Mouse (Mus musculus) embryonic facial prominence, embryonic 13.5 days (tissue): ENCODE data around the gene Cfap157. TPM values are rescaled to one million over a fixed set of nuclear protein-coding genes. Genes with fewer than 3 reads are reported as not detected.

Experiments
- ATAC-seq: fragments of 200-750 bp; cut with Nextera tagmentation; 2 replicates; pipeline ENCODE4 v1.8.0; 2017; ENCODE audit warnings: low read depth; ENCODE audit not compliant: insufficient number of reproducible peaks, insufficient read depth, low FRiP score, low TSS enrichment
- H3K27ac ChIP-seq: fragments of 300-500 bp; sonication (generic); 2 replicates; pipeline ENCODE4 v1.5.1; 2015; ENCODE audit warnings: moderate library complexity, mild to moderate bottlenecking, inconsistent platforms
- H3K27me3 ChIP-seq: fragments of 300-500 bp; sonication (generic); 2 replicates; pipeline ENCODE4 v1.6.1; 2015; ENCODE audit warnings: mild to moderate bottlenecking, inconsistent platforms
- H3K36me3 ChIP-seq: fragments of 300-500 bp; sonication (generic); 2 replicates; pipeline ENCODE4 v1.6.1; 2015; ENCODE audit warnings: mild to moderate bottlenecking, inconsistent platforms
- H3K4me1 ChIP-seq: fragments of 300-500 bp; sonication (generic); 2 replicates; pipeline ENCODE4 v1.6.1; 2015; ENCODE audit warnings: inconsistent platforms
- H3K4me2 ChIP-seq: fragments of 300-500 bp; sonication (generic); 2 replicates; pipeline ENCODE4 v1.6.1; 2015; ENCODE audit warnings: moderate library complexity, mild to moderate bottlenecking, inconsistent platforms
- H3K4me3 ChIP-seq: fragments of 300-500 bp; sonication (generic); 2 replicates; pipeline ENCODE4 v1.5.1; 2015; ENCODE audit warnings: mild to moderate bottlenecking, inconsistent platforms
- H3K9ac ChIP-seq: fragments of 300-500 bp; sonication (generic); 2 replicates; pipeline ENCODE4 v1.6.1; 2015; ENCODE audit warnings: mild to moderate bottlenecking, inconsistent platforms
- H3K9me3 ChIP-seq: fragments of 300-500 bp; sonication (generic); 2 replicates; pipeline ENCODE4 v1.6.1; 2016; ENCODE audit warnings: inconsistent platforms
- WGBS: fragments of 180-500 bp; shearing (Covaris S2); methylation state at CpG from one replicate; pipeline ENCODE4 v1.1.7; 2015; ENCODE audit warnings: mixed read lengths; 5-methylcytosine and 5-hydroxymethylcytosine counted together
- polyA plus RNA-seq: library from polyadenylated mRNA; unstranded; fragments of >200 nt; fragmentation: Nextera tagmentation; extraction: Ambion mirVana; gene quantifications from 2 replicates; pipeline ENCODE4 v1.2.1, GENCODE M21; 2015

Cfap157 gene
- polyA plus RNA-seq, 1 experiment from 2014 or later, result 0.87 TPM

DNA sequence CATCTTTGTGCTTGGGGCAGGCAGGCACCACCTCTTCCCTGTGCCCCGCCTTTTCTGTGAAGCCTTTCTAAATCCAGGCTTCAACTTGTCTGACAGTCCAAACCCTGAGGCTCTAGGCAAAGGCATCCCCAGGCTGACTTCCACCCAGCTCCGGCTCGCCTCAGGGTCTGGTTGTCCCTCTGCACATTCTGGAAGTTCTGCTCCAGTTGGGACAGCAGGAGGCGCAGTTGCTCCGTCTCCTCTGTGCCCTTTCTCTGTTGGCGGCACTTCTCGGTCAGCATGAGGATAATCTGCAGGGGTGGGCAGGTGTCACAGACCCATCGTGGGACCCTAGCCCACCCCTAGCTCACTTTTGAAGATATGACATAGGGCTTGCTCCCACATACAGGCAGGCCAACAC is 5.1 kb downstream of the Cfap157 start:
- no peak overlapping the region for H3K9ac ChIP-seq
- 19% methylated on average over 8 of the region's 8 CpGs for WGBS

DNA sequence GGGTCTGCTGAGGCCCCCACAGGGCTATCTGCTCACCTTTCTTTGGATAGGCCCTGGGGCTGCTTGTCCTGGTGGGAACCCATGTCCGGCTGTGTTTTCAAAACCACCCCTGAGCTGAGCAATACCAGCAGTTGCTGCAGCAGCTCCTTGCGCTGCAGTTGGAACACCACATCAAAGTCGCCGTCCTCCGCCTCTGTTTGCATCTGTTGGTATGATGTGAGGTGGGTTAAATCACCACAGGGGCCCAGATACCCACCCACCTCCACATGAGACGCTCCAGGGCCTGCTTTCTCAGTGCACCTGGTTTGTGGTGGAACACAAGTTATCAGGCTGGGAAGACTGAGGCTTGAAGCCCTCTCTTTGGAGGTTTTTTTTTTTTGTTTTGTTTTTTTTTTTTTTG is 6.1 kb downstream of the Cfap157 start:
- Histone ChIP-seq H3K9ac (no peak overlapping the region), H3K27me3 (peaks cover 6% of the 10 kb centered on the region; the same call in 1 of the 2 replicates), H3K4me1 (peaks cover 13% of the 10 kb centered on the region), H3K4me3 (no peak overlapping the region), H3K4me2 (no peak overlapping the region), H3K36me3 (no peaks in the 10 kb centered on the region), H3K27ac (no peak overlapping the region), H3K9me3 (no peaks in the 10 kb centered on the region)
- no peak for ATAC-seq
- 87% methylated on average over 6 of the region's 6 CpGs for WGBS

More for the DNA sequence above, 5.1 kb downstream of the Cfap157 start:
- H3K4me2 ChIP-seq, result no peak overlapping the region
- no peaks in the 10 kb centered on the region for H3K36me3 ChIP-seq
- ATAC-seq, result no peak
- no peak overlapping the region for H3K27ac ChIP-seq
- no peak overlapping the region for H3K4me3 ChIP-seq
- H3K9me3 ChIP-seq, result no peaks in the 10 kb centered on the region
- peaks cover 6% of the 10 kb centered on the region; the same call in 1 of the 2 replicates for H3K27me3 ChIP-seq
- peaks cover 16% of the 10 kb centered on the region for H3K4me1 ChIP-seq

DNA sequence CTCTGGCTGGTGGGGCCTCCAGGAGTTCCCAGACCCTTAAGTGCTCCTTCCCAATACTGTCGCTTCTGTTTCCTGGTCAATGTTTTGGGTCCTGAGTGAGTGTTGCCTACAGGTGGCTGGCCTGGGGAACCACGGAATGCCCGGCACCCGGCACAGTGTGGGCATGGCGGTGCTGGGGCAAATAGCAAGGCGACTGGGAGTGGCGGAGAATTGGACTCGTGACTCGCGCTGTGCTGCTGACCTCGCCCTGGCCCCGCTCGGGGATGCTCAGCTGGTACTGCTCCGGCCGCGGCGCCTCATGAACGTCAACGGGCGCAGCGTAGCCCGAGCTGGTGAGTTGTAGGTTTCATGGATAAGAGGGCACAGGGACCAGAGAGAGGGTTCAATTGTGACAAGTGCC is 8.0 kb downstream of the Cfap157 start:
- Histone ChIP-seq H3K36me3 (no peaks in the 10 kb centered on the region), H3K9ac (peak overlapping the region; percentile 68), H3K27me3 (peaks cover 6% of the 10 kb centered on the region; the same call in 1 of the 2 replicates), H3K4me1 (peaks cover 13% of the 10 kb centered on the region), H3K27ac (no peak overlapping the region), H3K4me2 (peak overlapping the region; percentile 82), H3K4me3 (peak overlapping the region; percentile 61), H3K9me3 (no peaks in the 10 kb centered on the region)
- 16% methylated on average over 22 of the region's 22 CpGs for WGBS
- ATAC-seq, result no peak

DNA sequence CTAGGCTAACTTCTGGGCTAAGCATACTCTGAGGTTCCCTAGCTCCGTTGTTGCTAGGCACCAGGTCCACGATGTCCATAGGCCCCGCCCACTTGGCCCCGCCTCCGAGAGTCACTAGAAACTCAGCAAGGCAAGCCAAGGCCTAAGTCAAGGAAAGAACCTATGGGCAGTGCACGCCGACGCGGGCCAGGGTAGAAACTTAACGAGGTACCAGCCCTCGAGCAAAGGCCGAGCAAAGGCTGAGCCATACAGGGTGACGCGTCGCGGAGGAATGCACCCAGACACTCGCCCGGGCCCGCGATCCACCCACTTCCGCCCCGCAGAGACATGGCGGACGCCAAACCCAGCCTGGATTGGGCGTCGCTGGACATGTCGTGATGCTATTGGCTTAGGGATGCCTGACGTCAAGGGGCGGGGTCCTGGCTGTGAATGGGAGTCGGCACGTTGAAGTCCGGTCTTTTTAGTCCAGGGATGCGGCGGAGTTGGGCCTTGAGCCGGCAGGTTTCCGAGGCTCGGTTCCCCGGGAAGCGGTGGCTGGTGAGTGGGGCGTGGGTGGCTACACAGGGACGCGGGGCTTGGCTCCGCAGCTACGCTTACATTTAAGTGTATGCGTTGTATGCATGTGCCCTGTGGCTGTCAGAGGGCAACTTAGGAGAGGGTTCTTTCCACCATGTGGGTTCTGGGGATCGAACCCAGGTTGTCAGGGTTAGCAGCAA is 8.7 kb downstream of the Cfap157 start, which contains the start of the genes Ttc16 and Ptrh1:
Gene Ttc16 (minus strand): TSS at position 275 of the 716 bp plus-strand sequence.
Gene Ptrh1 (plus strand): TSS at position 428 of the 716 bp plus-strand sequence.
- H3K9me3 ChIP-seq, result no peaks in the 10 kb centered on the region
- WGBS, result under 1% methylated on average over 46 of the region's 46 CpGs
- peak within 1 kb of the TSS; percentile 64; the same call in 1 of the 2 replicates for H3K27ac ChIP-seq
- peaks cover 13% of the 10 kb centered on the region for H3K4me1 ChIP-seq
- peaks cover 6% of the 10 kb centered on the region; the same call in 1 of the 2 replicates for H3K27me3 ChIP-seq
- H3K4me2 ChIP-seq, result peak within 1 kb of the TSS; percentile 82
- peak within 1 kb of the TSS; percentile 68 for H3K9ac ChIP-seq
- peak within 1 kb of the TSS; percentile 61 for H3K4me3 ChIP-seq
- peak; percentile 90 for ATAC-seq
- H3K36me3 ChIP-seq, result no peaks in the 10 kb centered on the region

DNA sequence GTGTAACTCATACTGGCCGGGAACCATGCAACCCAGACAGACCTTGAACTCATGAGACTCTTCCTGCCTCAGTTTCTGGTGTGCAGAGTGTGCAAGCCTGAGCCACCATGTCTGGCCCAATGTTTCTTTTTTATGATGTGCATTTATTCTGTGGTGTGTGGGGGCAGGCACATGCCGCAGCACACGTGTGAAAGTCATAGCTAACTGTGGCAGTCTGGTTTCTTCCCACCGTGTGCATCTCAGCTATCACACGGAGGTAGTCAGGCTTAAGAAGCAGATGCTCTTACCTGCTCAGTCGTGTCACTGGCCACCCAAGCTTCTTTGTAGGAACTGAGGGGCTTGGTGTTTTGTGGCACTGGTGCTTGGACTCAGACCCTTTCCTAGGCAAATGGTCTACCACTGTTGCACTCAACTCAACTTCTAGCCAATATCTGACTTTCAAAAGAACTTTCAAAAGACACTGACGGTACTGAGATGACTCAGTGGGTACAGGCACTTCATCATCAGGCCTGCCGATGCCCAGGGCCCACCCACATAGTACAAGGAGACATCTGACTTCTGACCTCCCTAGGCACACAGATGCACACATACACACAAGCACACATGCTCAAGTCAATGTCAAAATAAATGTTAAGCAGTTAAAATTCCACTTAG is 11.5 kb downstream of the Cfap157 start:
- Histone ChIP-seq H3K27me3 (peaks cover 6% of the 10 kb centered on the region; the same call in 1 of the 2 replicates), H3K27ac (no peak overlapping the region), H3K4me2 (no peak overlapping the region), H3K36me3 (no peaks in the 10 kb centered on the region), H3K9me3 (no peaks in the 10 kb centered on the region), H3K9ac (no peak overlapping the region), H3K4me3 (no peak overlapping the region), H3K4me1 (peaks cover 13% of the 10 kb centered on the region)
- no peak for ATAC-seq
- WGBS, result 73% methylated on average over 8 of the region's 8 CpGs

DNA sequence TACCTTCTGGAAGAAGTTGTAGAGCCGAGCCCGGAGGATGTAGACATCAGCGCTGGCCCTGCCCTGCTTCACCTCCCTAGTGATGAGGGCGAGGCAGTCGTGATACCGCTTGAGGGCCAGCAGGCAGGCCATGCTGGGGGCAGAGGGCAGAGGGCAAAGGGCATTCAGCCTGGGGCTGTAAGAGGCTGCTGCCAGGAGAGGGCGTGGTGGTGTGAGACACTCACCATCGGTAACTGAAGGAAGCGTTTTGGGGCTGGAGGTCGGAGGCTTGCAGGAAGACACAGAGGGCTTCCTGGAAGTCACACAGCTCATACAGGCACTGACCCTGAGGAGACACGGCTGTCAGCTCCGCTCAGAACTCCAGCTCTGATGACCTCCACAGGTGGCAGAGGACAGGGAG is 12.3 kb downstream of the Cfap157 start:
- H3K9me3 ChIP-seq, result no peaks in the 10 kb centered on the region
- H3K36me3 ChIP-seq, result no peaks in the 10 kb centered on the region
- no peak for ATAC-seq
- H3K9ac ChIP-seq, result no peak overlapping the region
- no peak overlapping the region for H3K27ac ChIP-seq
- no peak overlapping the region for H3K4me2 ChIP-seq
- H3K4me1 ChIP-seq, result peaks cover 13% of the 10 kb centered on the region
- 11% methylated on average over 12 of the region's 12 CpGs for WGBS
- H3K27me3 ChIP-seq, result peaks cover 6% of the 10 kb centered on the region; the same call in 1 of the 2 replicates
- H3K4me3 ChIP-seq, result no peak overlapping the region

DNA sequence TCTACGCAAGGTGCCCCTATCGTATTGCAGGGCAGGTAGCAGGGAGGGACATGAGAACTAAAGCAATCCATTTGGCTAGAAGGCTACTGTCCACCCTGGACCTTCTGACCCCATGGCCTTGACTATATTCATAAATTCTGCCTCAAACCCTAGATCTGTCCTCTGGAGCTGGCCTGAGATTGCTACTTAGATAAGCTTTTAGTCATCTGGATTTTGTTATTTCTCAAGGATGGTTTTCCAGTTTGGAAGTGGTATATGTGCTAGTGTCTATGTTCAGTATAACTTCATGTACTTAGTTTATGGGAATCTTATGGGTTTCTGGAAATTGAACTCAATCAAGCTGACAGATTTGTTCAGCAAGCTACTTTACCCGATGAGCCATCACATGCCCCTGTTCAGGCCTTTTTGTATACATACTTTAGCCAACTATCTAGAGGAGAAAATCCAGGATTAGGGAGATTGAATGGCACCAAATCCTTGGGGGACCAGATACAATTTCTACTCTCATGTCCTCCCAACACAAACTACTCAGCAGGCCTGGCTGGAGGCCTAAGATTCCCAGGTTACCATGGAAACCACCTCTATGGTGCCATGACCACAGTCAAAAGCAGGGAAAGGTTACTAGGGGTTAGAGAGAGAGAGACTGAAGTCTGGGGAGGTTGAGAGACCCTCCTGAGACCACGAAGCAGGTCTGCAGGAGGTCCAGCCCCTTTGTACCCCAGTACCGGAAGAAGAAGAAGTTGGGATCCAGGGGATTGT is 14.7 kb downstream of the Cfap157 start:
- ATAC-seq, result no peak
- Histone ChIP-seq H3K4me2 (no peak overlapping the region), H3K9me3 (no peaks in the 10 kb centered on the region), H3K27ac (no peak overlapping the region), H3K36me3 (no peaks in the 10 kb centered on the region), H3K4me3 (no peak overlapping the region), H3K9ac (no peak overlapping the region), H3K4me1 (no peaks in the 10 kb centered on the region), H3K27me3 (no peaks in the 10 kb centered on the region)
- WGBS, result 74% methylated on average over 5 of the region's 5 CpGs

DNA sequence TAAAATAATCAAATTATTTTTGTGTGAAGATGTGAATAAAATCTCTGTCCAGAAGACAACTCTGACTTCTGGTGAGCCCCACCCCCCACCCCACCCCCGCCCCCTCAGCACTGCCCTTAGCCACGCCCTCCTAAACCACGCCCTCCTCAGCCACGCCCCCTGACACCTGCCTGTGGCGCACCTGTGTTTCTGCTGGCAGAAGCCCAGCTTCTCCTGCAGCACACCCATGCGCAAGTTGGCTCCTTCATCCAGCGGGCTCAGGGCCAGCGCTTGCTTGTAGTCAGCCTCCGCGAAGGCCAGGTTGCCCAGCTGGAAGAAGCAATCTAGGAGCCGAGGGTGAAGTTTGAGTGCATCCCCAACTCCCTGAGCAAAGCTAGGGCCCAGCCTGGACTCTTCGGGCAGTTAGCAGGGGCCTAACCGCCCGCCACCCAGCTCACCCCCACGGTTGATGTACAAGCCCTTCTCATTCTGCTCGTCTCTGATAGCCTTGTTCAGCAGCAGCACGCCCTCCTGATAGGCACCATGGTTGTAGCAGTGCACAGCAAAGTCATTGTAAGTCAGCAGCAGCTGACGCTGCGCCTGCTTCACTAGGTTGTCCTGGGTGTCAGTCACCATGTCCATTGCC is 15.5 kb downstream of the Cfap157 start:
- no peak overlapping the region for H3K4me3 ChIP-seq
- no peaks in the 10 kb centered on the region for H3K9me3 ChIP-seq
- H3K27ac ChIP-seq, result no peak overlapping the region
- 48% methylated on average over 19 of the region's 19 CpGs for WGBS
- no peaks in the 10 kb centered on the region for H3K36me3 ChIP-seq
- H3K9ac ChIP-seq, result no peak overlapping the region
- H3K27me3 ChIP-seq, result no peaks in the 10 kb centered on the region
- no peaks in the 10 kb centered on the region for H3K4me1 ChIP-seq
- H3K4me2 ChIP-seq, result no peak overlapping the region
- no peak for ATAC-seq

DNA sequence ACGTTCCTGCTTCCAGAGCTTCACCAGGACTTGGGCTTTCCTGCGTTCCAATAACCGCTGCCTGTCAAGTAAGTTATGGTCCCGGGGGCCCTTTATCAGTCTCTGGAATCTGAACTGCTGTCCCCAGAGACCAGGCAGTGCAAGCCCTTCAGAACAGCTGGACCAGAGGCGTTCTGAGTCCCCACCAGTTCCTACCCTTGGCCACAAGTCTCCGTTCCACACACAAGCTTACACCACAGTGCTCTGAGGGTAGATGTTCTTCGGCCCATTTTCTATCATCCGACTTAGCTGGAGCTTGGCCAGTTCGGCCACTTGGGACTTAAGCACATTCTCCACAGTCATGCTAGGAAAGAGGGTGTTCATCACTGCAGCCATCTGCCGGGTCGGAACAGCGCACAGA is 17.0 kb downstream of the Cfap157 start:
- 63% methylated on average over 12 of the region's 12 CpGs for WGBS
- H3K9ac ChIP-seq, result 0 out of 2 replicates have a peak overlapping the region, but pooled peaks have one; percentile 12
- no peak overlapping the region for H3K4me3 ChIP-seq
- H3K4me2 ChIP-seq, result no peak overlapping the region
- no peaks in the 10 kb centered on the region for H3K4me1 ChIP-seq
- no peaks in the 10 kb centered on the region for H3K27me3 ChIP-seq
- no peak for ATAC-seq
- H3K9me3 ChIP-seq, result no peaks in the 10 kb centered on the region
- no peak overlapping the region for H3K27ac ChIP-seq
- peaks cover 7% of the 10 kb centered on the region for H3K36me3 ChIP-seq

DNA sequence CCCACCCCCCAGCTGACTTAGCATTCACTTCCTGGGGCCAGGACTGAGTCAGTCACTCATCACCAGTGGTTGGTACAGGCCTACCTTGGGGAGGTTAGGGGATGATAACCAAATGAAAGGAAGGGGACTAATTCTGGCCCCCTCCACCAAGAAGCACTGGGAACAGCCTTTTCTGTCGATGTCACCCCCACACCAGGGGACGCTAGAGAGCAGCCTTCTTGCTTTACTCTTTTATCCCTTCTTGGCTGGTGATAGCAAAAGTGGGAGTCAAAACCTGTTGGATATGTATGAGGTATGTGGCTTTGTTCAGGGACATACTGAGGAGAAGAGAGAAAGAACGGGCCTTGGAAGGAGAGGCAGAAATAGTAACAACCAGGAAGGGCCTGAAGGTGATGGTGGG is 20.9 kb downstream of the Cfap157 start:
- no peak overlapping the region for H3K27ac ChIP-seq
- 83% methylated on average over 3 of the region's 3 CpGs for WGBS
- H3K27me3 ChIP-seq, result no peaks in the 10 kb centered on the region
- no peaks in the 10 kb centered on the region for H3K9me3 ChIP-seq
- no peak overlapping the region for H3K4me2 ChIP-seq
- H3K36me3 ChIP-seq, result peaks cover 30% of the 10 kb centered on the region
- H3K4me1 ChIP-seq, result peaks cover 7% of the 10 kb centered on the region
- H3K4me3 ChIP-seq, result no peak overlapping the region
- H3K9ac ChIP-seq, result no peak overlapping the region
- ATAC-seq, result no peak

DNA sequence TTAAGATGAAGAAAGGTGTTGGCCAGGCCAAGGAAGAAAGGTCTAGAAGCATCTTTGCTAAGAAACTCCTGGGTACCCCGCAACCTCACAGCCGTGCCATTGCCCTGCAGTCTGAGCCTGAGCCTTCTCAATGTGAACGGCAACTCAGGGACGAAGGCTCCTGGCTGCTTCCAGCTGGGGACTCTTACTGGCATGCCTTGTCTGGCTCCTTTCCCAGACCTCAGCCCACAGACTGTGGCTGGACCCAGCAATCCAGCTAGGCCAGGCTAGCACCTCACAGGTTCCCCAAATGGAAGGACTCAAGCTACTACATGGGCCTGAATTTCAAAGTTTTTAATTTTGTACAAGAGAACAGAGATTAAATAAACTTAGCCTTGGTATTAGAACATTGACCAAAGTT is 22.4 kb downstream of the Cfap157 start:
- Histone ChIP-seq H3K4me3 (no peak overlapping the region), H3K4me2 (no peak overlapping the region), H3K36me3 (peaks cover 30% of the 10 kb centered on the region), H3K27me3 (no peaks in the 10 kb centered on the region), H3K9ac (no peak overlapping the region), H3K27ac (no peak overlapping the region), H3K4me1 (peaks cover 11% of the 10 kb centered on the region), H3K9me3 (no peaks in the 10 kb centered on the region)
- WGBS, result 91% methylated on average over 4 of the region's 4 CpGs
- no peak for ATAC-seq
